Mouse (Mus musculus): ENCODE data around the gene Aplp2.

Aplp2 gene

DNA sequence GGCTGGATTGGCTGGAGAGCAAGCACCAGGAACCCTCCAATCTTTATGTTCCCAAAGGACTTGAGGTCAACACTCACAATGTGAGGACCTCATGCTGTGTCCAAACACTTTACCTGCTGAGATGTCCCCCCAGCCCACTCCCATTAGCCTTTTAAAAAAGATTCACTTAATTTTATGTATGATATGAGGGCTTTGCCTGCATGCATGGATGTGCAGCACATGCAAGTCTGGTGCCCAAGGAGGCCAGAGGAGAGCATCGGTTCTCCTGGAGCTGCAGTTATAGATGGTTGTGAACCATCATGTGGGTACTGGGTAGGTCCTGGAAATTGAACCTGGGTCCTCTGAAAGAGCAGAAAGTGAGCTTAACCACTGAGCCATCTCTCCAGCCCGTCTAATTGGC is 27.9 kb upstream of the Aplp2 start:
- ChIA-PET CTCF (no interaction called here), POLR2A (interaction anchor here in 2 of 4 experiments (1.0 to 1.7 kb wide), 4 partner anchors 11 to 21 kb away, joined by 4 to 5 read pairs (median 5); no protein-coding TSS in a partner anchor)

DNA sequence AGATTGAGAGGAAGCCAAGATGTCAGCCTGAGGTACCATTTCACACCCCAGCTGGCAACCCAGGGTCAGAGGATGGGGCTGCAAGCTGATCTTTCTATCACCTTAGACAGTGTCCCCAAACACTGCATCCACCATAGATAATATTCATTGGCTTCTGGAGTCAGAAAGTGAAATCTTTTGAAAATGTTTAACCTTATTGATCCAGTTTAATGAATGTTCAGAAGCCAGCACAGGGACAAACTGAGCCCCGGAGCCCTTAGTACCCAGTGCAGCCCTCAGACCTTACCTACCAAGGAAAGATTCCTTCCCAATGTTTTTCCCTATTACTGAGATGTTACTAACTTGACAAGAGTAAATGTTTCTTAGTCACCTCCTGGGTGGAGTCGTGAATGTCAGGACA is 26.9 kb upstream of the Aplp2 start:
- POLR2A ChIA-PET, result interaction anchor here in 2 of 4 experiments (0.6 to 1.0 kb wide), 3 partner anchors 13 to 16 kb away, joined by 3 to 5 read pairs (median 4); no protein-coding TSS in a partner anchor
- CTCF ChIA-PET, result interaction anchor here in 1 of 4 experiments (0.7 kb wide), 1 partner anchor 22 kb away, joined by 4 read pairs; no protein-coding TSS in a partner anchor

DNA sequence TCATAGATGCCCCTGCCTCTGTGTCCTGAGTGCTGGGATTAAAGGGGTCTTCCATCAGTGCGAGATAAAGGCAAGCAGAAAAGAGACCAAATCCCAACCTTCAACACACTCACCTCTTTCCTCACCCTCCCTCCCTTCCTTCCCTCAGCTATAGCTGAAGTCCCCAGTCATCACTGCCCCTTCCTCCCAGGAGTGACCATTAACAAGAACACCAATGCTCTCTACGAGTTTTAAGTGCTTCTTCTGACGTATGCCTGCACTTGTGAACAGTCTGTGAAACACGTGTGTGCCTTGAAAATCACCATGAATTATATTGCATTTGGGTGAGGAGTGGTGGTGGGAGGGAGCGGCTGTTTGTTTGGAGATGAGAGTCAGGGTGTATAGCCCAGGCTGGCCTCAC is 24.5 kb upstream of the Aplp2 start:
- ChIA-PET CTCF (interaction anchor here in 1 of 4 experiments (0.5 to 1.0 kb wide), 2 partner anchors 10 to 71 kb away, joined by 3 to 4 read pairs; no protein-coding TSS in a partner anchor), POLR2A (interaction anchor here in 3 of 4 experiments (0.6 to 3.2 kb wide), 14 partner anchors 8 to 119 kb away, joined by 3 to 19 read pairs (median 4); partner anchors contain the start of gene Prdm10 (in 1 of the 3))

DNA sequence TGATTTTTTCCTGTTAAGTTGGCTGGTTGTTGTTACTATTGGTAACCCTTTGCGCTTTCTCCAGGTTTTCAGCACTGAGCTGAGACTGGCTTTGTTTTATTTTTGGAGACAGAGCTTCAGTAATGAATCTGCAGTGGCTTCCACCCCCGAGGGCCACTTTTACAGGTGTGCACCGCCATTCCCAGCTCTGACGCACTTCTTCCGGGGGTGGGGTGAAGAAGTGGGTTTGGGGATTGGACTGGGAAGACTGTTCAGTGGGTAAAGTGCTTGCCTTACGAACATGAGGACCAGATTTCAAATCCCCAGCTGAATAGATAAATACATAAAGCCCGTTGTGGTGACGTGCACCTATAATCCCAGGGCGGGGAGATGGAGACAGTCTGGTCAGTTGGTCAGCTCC is 23.9 kb upstream of the Aplp2 start:
- ChIA-PET POLR2A (interaction anchor here in 3 of 4 experiments (0.6 to 3.2 kb wide), 18 partner anchors 9 to 118 kb away, joined by 3 to 19 read pairs (median 5); partner anchors contain the start of gene Prdm10 (in 2 of the 3)), CTCF (interaction anchor here in 1 of 4 experiments (0.5 to 1.0 kb wide), 2 partner anchors 9 to 70 kb away, joined by 3 to 4 read pairs; no protein-coding TSS in a partner anchor)

DNA sequence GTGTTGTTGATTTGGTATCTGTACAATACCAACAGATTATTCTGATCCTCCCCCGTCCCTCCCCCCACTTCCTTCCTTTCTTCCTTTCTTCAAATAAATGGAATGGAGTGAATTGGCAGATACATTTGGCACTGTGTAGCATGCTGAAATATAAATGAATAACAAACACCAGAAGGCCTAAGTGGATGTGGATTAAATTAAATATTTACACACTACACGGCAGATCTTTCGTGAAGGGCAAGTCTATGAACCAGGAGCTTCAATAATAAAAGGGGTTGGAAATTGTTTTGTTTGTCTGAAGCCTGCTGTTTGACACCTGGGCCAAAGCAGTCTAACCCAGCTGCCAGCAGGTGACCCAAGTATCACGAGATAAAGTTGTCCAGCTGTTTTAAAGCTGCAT is 23.4 kb upstream of the Aplp2 start:
- ChIA-PET POLR2A (interaction anchor here in 3 of 4 experiments (0.6 to 3.2 kb wide), 19 partner anchors 9 to 1825 kb away, joined by 3 to 19 read pairs (median 5); partner anchors contain the start of gene Prdm10 (in 2 of the 3)), CTCF (no interaction called here)

DNA sequence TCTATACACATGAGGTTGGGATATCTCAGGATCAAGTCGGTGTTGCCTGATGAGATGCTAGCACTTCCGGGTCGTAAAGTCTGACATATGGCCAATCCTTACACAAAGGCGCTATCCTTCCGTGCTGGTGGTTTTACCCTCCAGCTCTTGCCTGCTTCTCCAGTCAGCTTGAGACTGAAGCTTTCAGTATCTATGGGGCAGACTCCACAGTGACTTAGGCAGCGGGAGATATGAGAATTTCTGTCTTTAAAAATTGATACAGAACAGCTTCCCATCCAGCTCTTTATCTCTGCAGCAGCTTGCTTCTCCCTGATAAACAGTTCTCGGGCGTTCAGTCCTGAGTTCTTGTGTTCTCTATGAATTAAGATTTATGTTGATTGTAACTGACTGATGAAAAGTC is 14.9 kb upstream of the Aplp2 start:
- CTCF ChIA-PET, result interaction anchor here in 1 of 4 experiments (0.7 kb wide), 1 partner anchor 9 kb away, joined by 4 read pairs; no protein-coding TSS in a partner anchor
- POLR2A ChIA-PET, result interaction anchor here (0.6 to 10.1 kb wide), 15 partner anchors 8 to 53 kb away, joined by 3 to 89 read pairs (median 9); partner anchors contain the start of genes Aplp2 (in 3 of the 4) and Prdm10 (in 1 of the 4)

DNA sequence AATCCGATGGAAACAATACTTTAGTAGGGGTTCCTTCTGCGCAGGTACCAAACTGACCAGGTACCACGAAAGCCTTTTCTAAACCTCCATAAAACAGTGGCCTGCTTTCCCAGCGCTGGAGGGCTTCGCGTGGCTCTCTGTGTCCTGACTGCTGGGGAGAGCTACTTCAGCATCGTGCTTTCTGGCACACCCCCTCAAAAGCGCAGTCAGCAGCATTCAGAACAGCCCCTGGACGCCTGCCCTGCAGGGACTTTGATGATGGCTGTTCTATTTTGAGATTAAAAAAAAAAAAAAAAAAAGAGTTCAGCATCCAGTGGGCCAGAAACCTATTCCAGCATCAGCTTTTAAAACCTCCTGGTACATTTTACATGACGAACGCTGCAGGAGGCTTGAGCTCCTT is 14.2 kb upstream of the Aplp2 start:
- POLR2A ChIA-PET, result interaction anchor here (0.6 to 10.1 kb wide), 24 partner anchors 9 to 214 kb away, joined by 3 to 89 read pairs (median 4); partner anchors contain the start of genes Aplp2 (in 3 of the 4) and Prdm10 (in 3 of the 4)
- CTCF ChIA-PET, result interaction anchor here in 3 of 4 experiments (0.6 to 0.7 kb wide), 3 partner anchors 10 to 72 kb away, joined by 4 to 16 read pairs (median 5); no protein-coding TSS in a partner anchor

DNA sequence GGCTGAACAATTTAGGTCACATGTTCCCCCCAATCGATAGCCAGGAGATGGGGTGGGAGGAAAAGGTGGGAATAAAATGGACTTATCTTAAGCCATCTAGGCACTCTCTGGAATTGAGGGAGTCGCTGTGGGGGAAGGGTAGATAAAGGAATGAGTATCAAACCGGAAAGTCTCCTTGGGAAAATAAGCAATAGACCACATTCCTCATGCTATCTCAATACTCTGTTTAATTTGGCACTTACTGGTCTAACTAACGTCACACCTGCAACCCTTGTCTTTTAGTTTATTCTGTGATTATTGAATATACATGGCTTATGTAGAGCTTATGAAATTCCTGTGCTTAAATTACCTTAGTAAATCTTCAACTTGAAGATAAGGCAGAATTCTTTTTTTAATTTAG is 11.9 kb upstream of the Aplp2 start:
- ChIA-PET POLR2A (interaction anchor here in 2 of 4 experiments (3.6 to 10.1 kb wide), 2 partner anchors 11 to 12 kb away, joined by 22 to 89 read pairs; partner anchors contain the start of gene Aplp2 (in 2 of the 2)), CTCF (no interaction called here)

DNA sequence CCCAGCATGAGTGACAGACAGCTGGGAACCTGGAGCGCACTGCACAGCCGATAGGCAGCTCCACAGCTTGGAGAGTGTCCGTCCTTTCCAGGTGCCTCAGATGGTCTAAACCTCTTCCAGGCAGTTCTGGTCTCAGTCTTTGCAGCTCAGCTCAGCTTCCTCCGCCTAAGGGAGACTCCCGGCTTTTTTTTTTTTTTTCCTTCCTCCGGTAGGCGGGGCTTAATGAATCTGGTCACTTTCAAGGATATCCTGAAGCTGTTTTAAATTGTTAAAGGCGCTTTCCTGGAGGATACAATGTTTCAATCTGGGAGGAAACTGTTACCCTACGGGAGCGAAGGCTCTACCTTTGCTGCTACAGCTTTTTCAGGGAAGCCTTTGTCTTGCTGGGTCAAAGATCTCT is 9.6 kb upstream of the Aplp2 start:
- POLR2A ChIA-PET, result interaction anchor here (0.6 to 10.1 kb wide), 30 partner anchors 9 to 951 kb away, joined by 3 to 89 read pairs (median 4); partner anchors contain the start of genes Aplp2 (in 2 of the 4) and Prdm10 (in 1 of the 4)
- CTCF ChIA-PET, result interaction anchor here in 3 of 4 experiments (0.6 to 0.7 kb wide), 5 partner anchors 30 to 740 kb away, joined by 3 to 13 read pairs (median 5); no protein-coding TSS in a partner anchor

DNA sequence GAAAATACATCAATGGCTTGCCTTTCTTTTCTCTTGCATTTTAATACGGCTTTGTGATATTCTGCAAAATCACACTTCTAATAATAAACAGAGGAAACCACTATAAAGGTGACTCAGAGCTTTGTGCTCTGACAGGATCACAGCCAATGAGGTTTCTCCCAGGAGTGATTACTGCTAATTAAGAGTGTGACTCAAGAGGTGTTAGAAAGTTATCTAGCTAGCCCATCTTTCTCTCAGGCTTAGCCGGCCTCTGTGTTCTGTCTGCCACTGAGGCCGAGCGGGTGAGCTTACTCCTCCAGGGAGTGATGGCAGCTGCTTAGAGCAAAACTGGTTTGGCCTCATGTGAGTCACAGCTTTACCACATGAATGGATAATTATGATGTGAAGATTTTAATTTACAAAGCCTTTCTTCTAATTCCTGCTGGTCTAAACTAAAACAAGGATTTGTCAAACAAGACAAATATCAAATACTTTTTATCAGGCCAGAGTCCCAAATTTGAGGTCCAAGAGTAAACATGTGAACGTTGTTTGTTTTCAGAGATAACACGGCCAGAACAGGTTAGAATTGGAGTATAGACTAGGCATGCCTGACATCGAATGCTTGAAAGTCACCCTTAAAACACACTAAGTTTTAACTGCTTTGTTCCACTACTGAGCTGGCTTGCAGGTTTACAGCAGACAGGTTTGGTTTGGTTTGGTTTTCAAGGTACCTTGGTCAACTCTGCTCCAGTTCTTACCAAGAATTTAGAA is 6.2 kb upstream of the Aplp2 start:
- ChIA-PET POLR2A (interaction anchor here in 2 of 4 experiments (0.6 to 10.1 kb wide), 14 partner anchors 5 to 1469 kb away, joined by 3 to 89 read pairs (median 4); partner anchors contain the start of genes Prdm10 (in 2 of the 2) and Aplp2 (in 1 of the 2)), CTCF (interaction anchor here in 1 of 4 experiments (0.7 to 1.0 kb wide), 2 partner anchors 129 to 162 kb away, joined by 3 read pairs; no protein-coding TSS in a partner anchor)

DNA sequence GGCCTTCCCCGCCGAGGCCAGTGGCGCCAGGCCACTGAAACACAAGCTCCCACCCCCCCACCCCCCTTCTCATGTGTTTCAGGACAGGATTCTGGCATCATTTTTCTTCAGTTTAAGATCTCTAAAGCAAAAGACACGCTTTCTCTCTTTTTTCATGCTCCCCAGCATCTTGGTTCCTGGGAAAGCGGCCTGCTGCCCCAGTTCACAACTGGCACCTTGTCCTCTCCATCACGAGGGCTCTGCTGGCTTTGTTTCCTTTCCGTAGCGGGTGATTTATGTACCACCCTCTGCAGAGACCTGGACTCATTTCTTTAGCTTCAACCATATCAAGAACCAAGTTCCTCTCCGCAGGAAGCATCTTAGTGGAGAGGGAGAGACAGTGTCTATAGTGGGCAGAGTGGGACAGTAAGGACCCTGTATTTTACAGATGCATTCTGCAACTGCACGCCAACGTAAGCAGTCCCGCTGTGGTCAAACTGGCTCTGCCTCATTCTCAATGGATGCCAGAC is 939 bp upstream of the Aplp2 start:
- CTCF ChIA-PET, result interaction anchor here in 1 of 4 experiments (0.6 kb wide), 1 partner anchor 33 kb away, joined by 10 read pairs; no protein-coding TSS in a partner anchor
- POLR2A ChIA-PET, result interaction anchor here in 3 of 4 experiments (0.6 to 7.8 kb wide), 22 partner anchors 8 to 208 kb away, joined by 3 to 89 read pairs (median 4); partner anchors contain the start of genes Prdm10 (in 2 of the 3) and Nfrkb (in 1 of the 3)

DNA sequence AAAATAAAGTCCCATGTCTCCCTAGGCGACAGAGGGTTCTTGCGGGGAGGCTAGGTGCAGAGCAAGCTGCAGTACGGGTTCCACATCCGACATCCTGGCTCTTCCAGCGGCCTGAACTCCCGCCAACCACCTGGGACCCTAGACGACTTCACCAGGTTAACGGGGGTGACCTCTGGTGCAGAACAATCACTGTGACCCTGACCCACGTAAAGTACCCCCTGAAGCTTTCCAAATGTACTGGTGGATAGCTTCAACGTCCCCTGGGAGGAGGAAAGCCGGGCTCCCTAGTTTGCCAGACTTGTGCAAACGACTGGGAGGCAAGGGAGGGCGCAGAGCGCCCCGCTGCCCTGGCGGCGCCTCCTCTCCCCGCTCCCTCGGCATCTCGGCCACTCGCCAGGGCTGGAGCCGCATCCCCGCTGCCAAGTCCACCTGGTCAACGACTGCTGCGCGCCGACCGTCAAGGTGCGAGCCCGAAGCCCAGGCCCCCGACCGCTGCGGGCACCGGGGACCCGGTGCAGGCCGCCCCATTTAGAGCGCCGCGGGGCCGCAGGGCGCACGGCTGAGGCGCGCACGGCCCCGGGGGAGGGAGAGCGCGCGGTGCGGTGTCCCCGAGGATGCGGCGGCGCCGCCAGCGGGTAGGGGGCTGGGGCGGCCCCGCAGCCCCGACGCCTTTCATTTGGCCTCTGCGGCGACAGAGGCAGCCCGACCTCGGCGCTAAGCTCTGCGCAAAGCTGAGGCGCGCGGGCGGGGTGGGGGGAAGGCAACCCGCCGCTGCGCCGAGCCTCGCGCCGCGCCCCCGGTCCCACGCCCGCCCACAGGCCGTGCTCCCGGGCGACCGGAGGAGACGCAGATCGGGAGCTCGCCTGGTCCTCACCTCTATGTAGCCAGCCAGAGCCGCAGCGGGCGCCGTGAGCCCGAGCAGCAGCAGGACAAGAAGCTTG is 596 bp downstream of the Aplp2 start:
- ChIA-PET POLR2A (interaction anchor here (0.5 to 7.8 kb wide), 64 partner anchors 9 to 1055 kb away, joined by 3 to 89 read pairs (median 4); partner anchors contain the start of genes Prdm10 (in 3 of the 4), Zbtb44 (in 2 of the 4), Nfrkb (in 1 of the 4) and St14 (in 1 of the 4)), CTCF (interaction anchor here in 3 of 4 experiments (0.5 to 1.0 kb wide), 4 partner anchors 10 to 348 kb away, joined by 3 to 6 read pairs (median 3); no protein-coding TSS in a partner anchor)

DNA sequence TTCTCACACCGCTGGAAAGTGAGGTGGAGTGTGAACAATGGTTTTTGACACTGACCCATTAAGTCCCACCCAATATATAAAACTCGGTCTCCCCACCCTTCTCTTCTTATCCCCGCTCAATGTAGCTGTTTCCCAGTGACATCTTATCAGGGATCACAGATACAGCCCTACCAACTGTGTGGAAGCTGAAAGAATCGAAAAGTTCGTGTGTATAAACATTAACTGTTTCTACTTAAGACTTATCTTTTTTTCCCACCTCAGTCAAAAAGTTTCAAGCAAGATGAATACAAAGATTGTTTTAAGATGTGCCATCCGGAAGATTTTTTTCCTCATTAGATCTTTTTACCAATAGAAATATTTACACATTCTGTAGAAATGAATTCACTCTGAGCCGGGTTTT is 1.5 kb downstream of the Aplp2 start:
- POLR2A ChIA-PET, result interaction anchor here (0.6 to 7.8 kb wide), 36 partner anchors 8 to 291 kb away, joined by 3 to 89 read pairs (median 5); partner anchors contain the start of genes Prdm10 (in 3 of the 4), Zbtb44 (in 2 of the 4) and Nfrkb (in 1 of the 4)
- CTCF ChIA-PET, result interaction anchor here in 3 of 4 experiments (0.5 to 1.0 kb wide), 4 partner anchors 9 to 349 kb away, joined by 3 to 6 read pairs (median 3); no protein-coding TSS in a partner anchor

DNA sequence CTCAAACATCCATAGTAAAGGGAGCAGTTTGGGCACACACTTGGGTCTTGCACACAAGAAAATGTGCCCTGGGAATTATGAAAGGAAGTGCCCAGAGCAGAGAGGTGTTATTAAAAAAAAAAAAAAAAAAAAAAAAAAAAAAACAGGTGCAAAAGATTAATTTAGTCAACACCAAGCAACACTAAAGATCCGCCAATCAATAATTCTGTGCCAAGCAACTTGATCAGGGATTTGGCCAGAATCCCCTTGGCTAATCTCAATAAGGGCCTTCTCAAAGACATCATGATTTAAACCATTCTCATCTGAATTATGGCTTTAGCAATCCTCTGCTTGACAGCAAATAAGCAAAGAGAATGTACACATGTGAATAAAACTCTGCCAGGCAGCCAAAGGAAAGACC is 2.1 kb downstream of the Aplp2 start:
- CTCF ChIA-PET, result interaction anchor here in 1 of 4 experiments (1.0 kb wide), 1 partner anchor 349 kb away, joined by 3 read pairs; no protein-coding TSS in a partner anchor
- POLR2A ChIA-PET, result interaction anchor here (0.6 to 7.8 kb wide), 11 partner anchors 11 to 690 kb away, joined by 3 to 89 read pairs (median 5); no protein-coding TSS in a partner anchor

DNA sequence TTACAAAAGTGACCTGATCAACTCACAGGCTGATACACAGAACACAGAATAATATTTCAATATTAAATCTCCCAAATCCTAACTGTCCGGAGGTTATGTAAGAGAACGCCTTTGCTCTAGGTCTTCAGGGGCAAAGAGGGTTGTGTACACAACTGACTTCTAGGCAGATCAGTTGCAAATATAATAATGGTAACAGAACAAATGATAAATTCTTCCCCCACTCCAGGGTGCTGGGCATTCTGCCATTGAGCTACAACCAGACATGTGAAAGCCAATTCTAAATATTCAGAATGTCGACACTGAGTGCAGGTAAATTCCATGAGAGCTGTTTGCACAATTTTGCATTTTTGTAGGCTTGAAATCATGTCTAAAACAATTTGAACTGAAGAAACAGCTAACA is 3.9 kb downstream of the Aplp2 start:
- ChIA-PET CTCF (no interaction called here), POLR2A (interaction anchor here (0.6 to 1.6 kb wide), 11 partner anchors 9 to 1469 kb away, joined by 3 to 8 read pairs (median 3); partner anchors contain the start of gene Prdm10 (in 2 of the 4))

DNA sequence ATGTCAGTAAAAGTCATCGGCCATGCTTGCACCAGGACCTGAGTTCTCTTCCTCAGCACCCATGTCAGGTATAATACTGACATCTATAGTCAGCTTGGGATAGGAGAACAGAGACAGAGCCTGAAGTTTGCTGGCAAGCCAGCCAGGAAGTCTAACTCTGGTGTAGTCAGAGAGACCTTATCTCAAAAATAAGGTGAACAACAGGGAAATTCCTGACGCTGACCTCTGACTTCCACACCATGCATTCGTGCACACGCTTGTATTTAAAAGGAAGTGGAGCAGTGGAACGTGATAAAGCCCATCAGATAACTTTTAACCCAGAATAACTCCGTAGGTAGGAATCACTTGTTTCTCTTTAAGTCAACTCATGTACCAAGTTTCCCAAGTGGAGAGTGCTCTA is 6.9 kb downstream of the Aplp2 start:
- CTCF ChIA-PET, result no interaction called here
- POLR2A ChIA-PET, result interaction anchor here in 3 of 4 experiments (1.4 to 2.9 kb wide), 4 partner anchors 10 to 76 kb away, joined by 5 to 10 read pairs (median 6); partner anchors contain the start of gene Prdm10 (in 1 of the 3)

Measured in embryonic stem cell, embryonic (primary cell).